Mouse (Mus musculus): ENCODE measurements around the gene Lhx5.

Lhx5 gene

GRCm38 (mm10) chr5:120465062-120465461 lies 33.6 kb downstream of the Lhx5 start:
- peak; percentile 20 to 59 for DNase-seq (ENCODE audit: low spot score in 2 of 2)

- DNase-seq (ENCODE audit: low spot score in 2 of 2), result no peak
These were observed 34.4 kb downstream of the Lhx5 start for GRCm38 (mm10) chr5:120465860-120466259.

GRCm38 (mm10) chr5:120467026-120467425 lies 35.5 kb downstream of the Lhx5 start:
- DNase-seq (ENCODE audit: low spot score in 2 of 2), result no peak

GRCm38 (mm10) chr5:120468336-120468735 lies 36.8 kb downstream of the Lhx5 start:
- no peak for DNase-seq (ENCODE audit: low spot score in 2 of 2)

- no peak for DNase-seq (ENCODE audit: low spot score in 2 of 2)
These were observed 37.3 kb downstream of the Lhx5 start for GRCm38 (mm10) chr5:120468830-120469229.

- no peak for DNase-seq (ENCODE audit: low spot score in 2 of 2)
These were observed 40.0 kb downstream of the Lhx5 start for GRCm38 (mm10) chr5:120471538-120471937.

- DNase-seq (ENCODE audit: low spot score in 2 of 2), result no peak
These were observed 41.3 kb downstream of the Lhx5 start, which contains the start of gene Sdsl for GRCm38 (mm10) chr5:120472770-120473169. TSS of gene Sdsl (minus strand) at chr5:120472810.

- DNase-seq (ENCODE audit: low spot score in 2 of 2), result no peak
These were observed 41.9 kb downstream of the Lhx5 start for GRCm38 (mm10) chr5:120473361-120473760.

- no peak for DNase-seq (ENCODE audit: low spot score in 2 of 2)
These were observed 44.4 kb downstream of the Lhx5 start for GRCm38 (mm10) chr5:120475861-120476260.

- DNase-seq (ENCODE audit: low spot score in 2 of 2), result no peak
These were observed 44.8 kb downstream of the Lhx5 start, which contains the start of gene Sds for GRCm38 (mm10) chr5:120476296-120476695. TSS of gene Sds (plus strand) at chr5:120476526.

- no peak for DNase-seq (ENCODE audit: low spot score in 2 of 2)
These were observed 46.5 kb downstream of the Lhx5 start for GRCm38 (mm10) chr5:120477993-120478392.

GRCm38 (mm10) chr5:120479538-120479937 lies 48.0 kb downstream of the Lhx5 start:
- peak in 1 of 2 experiments; percentile 15 for DNase-seq (ENCODE audit: low spot score in 2 of 2)

GRCm38 (mm10) chr5:120481205-120481604 lies 49.7 kb downstream of the Lhx5 start:
- DNase-seq (ENCODE audit: low spot score in 2 of 2), result no peak

- DNase-seq (ENCODE audit: low spot score in 2 of 2), result no peak
These were observed 51.9 kb downstream of the Lhx5 start for GRCm38 (mm10) chr5:120483399-120483798.

- DNase-seq (ENCODE audit: low spot score in 2 of 2), result no peak
These were observed 56.3 kb downstream of the Lhx5 start for GRCm38 (mm10) chr5:120487844-120488243.

GRCm38 (mm10) chr5:120490679-120491192 lies 59.2 kb downstream of the Lhx5 start:
- no peak for DNase-seq (ENCODE audit: low spot score in 2 of 2)

All from thymus, postnatal 10 days (tissue).